Mouse (Mus musculus): ENCODE data around the gene Gm5129. TPM values are rescaled to one million over a fixed set of nuclear protein-coding genes. Genes with fewer than 3 reads are reported as not detected.
"Not testable (repeated sequence)": the region's sequence is repeated elsewhere in the genome, so short reads cannot be mapped to it uniquely, and the experiment has no call there.

Gene Gm5129
- polyA plus RNA-seq, 1 experiment from 2014 or later: not detected

DNA sequence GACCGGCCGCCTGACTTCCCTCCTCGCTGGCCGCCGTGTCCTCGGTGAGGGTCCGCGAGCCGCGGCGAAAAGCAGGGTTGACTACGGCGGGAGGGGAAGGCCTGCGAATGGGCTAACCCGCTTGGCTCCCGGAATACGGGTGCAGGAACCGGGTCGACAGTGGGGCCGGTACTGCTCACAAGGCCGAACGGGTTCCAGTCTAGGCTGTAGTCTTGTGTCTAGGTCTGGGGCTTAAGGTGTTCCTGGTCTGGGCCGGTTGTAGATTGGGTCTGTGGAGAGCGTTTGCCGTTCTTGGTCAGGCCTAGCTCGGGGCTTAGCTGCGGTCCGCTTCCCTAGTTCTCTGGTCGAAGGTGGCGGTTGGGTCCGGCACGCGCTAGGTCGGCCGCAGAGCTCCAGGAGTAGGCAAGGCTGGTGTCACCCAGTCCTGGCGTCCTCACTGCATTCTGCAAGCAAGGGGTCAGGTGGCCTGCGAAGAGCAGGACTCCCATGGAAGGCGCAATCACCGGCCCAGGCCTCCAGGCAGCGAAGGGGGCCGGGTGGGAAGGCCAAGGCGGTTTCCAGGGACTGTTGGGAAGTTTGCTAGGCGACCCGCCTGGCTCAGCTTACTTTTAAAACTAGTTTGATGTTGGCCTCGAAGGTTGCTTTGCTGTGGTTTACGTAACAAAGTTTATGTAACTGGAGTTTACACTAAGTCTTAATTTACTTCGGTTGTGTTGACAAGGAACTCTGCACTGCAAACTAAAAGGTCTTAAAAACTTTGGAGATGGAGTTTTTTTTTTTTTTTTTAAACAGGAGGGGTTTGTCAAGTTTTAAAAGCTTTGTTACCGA lies 551 bp upstream of the Gm5129 start:
- DNase-seq (ENCODE audit: low spot score, missing footprints): peak; percentile 95

DNA sequence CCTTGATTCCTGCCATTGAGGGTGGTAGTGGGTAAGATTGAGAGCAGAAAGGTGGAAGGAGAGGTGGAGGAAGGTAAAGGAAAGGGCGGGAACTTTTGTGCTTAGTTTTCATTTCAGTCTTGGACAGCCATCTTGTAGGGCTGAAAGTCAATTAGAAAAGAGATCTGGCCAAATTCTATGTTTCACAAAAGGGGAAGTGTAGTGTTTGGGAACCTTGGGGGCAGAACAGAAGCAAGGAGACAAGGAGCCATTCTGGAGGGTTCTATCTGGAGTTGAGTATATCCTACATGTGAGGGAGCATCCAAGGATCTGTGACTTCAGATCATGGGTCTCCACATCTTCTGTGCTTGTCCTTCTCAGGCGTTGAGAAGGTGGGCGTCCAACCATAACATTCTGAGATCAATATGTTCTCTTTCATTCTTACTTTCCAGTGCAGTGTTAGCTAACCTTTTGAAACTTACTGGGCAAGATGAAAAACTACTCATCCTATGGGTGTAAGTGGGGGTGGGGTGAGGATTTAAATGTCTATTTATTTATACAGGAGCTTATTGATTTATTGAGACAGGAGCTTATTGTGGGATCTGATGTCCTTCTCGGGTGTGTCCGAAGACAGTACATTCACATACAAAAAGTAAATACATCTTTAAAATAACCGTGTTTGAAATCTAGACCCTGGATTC lies 765 bp downstream of the Gm5129 start:
- WGBS: 57% methylated on average over 6 of the region's 6 CpGs
- DNase-seq (ENCODE audit: low spot score, missing footprints) (peak; percentile 81), ATAC-seq (ENCODE audit: low FRiP score) (no peak; the same call in 1 of the 2 replicates)
- Histone ChIP-seq H3K4me3 (ENCODE audit: low read depth, low read length) (peak overlapping the region; percentile 98), H3K9ac (ENCODE audit: low read length) (peak overlapping the region; percentile 97), H3K4me1 (ENCODE audit: control insufficient read depth, insufficient read depth, low read length) (peaks cover 15% of the 10 kb centered on the region), H3K27ac (ENCODE audit: low read depth, low read length) (peak overlapping the region; percentile 92; the same call in 1 of the 2 replicates), H3K4me2 (peak overlapping the region; percentile 73), H3K9me3 (ENCODE audit: control insufficient read depth, low read length) (no peaks in the 10 kb centered on the region), H3K36me3 (ENCODE audit: control insufficient read depth, insufficient read depth, low read length) (no peaks in the 10 kb centered on the region), H3K27me3 (ENCODE audit: control insufficient read depth, insufficient read depth, low read length) (no peaks in the 10 kb centered on the region)

More for the DNA sequence above, 551 bp upstream of the Gm5129 start:
- peaks cover 15% of the 10 kb centered on the region for H3K4me1 ChIP-seq (ENCODE audit: control insufficient read depth, insufficient read depth, low read length)
- no peaks in the 10 kb centered on the region for H3K36me3 ChIP-seq (ENCODE audit: control insufficient read depth, insufficient read depth, low read length)
- peak overlapping the region; percentile 92 for H3K27ac ChIP-seq (ENCODE audit: low read depth, low read length)
- peak overlapping the region; percentile 73 for H3K4me2 ChIP-seq
- 1% methylated on average over 48 of the region's 48 CpGs for WGBS
- H3K9ac ChIP-seq (ENCODE audit: low read length): peak overlapping the region; percentile 97
- H3K9me3 ChIP-seq (ENCODE audit: control insufficient read depth, low read length): no peaks in the 10 kb centered on the region
- no peaks in the 10 kb centered on the region for H3K27me3 ChIP-seq (ENCODE audit: control insufficient read depth, insufficient read depth, low read length)
- H3K4me3 ChIP-seq (ENCODE audit: low read depth, low read length): peak overlapping the region; percentile 98
- ATAC-seq (ENCODE audit: low FRiP score): peak; percentile 63

DNA sequence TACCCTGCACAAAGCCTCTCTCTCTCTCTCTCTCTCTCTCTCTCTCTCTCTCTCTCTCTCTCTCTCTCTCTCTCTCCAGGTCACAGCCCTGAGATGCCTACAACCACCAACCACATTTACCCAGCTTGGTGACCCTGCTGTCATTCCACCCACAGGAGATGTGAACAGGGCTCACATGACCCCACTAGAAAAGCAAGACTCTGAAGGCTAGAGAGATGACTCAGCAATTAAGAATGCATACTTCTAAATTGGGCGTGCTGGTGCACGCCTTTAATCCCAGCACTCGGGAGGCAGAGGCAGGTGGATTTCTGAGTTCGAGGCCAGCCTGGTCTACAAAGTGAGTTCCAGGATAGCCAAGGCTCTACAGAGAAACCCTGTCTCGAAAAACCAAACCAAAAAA lies 9.7 kb downstream of the Gm5129 start:
- ATAC-seq (ENCODE audit: low FRiP score); H3K9me3 ChIP-seq (ENCODE audit: control insufficient read depth, low read length); H3K27me3 ChIP-seq (ENCODE audit: control insufficient read depth, insufficient read depth, low read length); DNase-seq (ENCODE audit: low spot score, missing footprints); H3K4me2 ChIP-seq; H3K36me3 ChIP-seq (ENCODE audit: control insufficient read depth, insufficient read depth, low read length); H3K9ac ChIP-seq (ENCODE audit: low read length); H3K27ac ChIP-seq (ENCODE audit: low read depth, low read length); H3K4me1 ChIP-seq (ENCODE audit: control insufficient read depth, insufficient read depth, low read length); H3K4me3 ChIP-seq (ENCODE audit: low read depth, low read length): not testable (repeated sequence)
- 89% methylated on average over 5 of the region's 5 CpGs for WGBS

GRCm38 (mm10) chr5:29725369-29725768 lies 10.4 kb downstream of the Gm5129 start:
- H3K36me3 ChIP-seq (ENCODE audit: control insufficient read depth, insufficient read depth, low read length): no peaks in the 10 kb centered on the region
- no peaks in the 10 kb centered on the region for H3K27me3 ChIP-seq (ENCODE audit: control insufficient read depth, insufficient read depth, low read length)
- 91% methylated on average over 2 of the region's 2 CpGs for WGBS
- ATAC-seq (ENCODE audit: low FRiP score) (no peak), DNase-seq (ENCODE audit: low spot score, missing footprints) (no peak)
- no peaks in the 10 kb centered on the region for H3K4me1 ChIP-seq (ENCODE audit: control insufficient read depth, insufficient read depth, low read length)
- H3K4me2 ChIP-seq: no peak overlapping the region
- H3K4me3 ChIP-seq (ENCODE audit: low read depth, low read length): no peak overlapping the region
- no peak overlapping the region for H3K27ac ChIP-seq (ENCODE audit: low read depth, low read length)
- H3K9ac ChIP-seq (ENCODE audit: low read length): no peak overlapping the region
- no peaks in the 10 kb centered on the region for H3K9me3 ChIP-seq (ENCODE audit: control insufficient read depth, low read length)

GRCm38 (mm10) chr5:29721159-29721558 lies 14.6 kb downstream of the Gm5129 start:
- H3K4me1 ChIP-seq (ENCODE audit: control insufficient read depth, insufficient read depth, low read length): no peaks in the 10 kb centered on the region
- no peaks in the 10 kb centered on the region for H3K27me3 ChIP-seq (ENCODE audit: control insufficient read depth, insufficient read depth, low read length)
- no peak for DNase-seq (ENCODE audit: low spot score, missing footprints)
- H3K4me3 ChIP-seq (ENCODE audit: low read depth, low read length): no peak overlapping the region
- ATAC-seq (ENCODE audit: low FRiP score): no peak
- no peaks in the 10 kb centered on the region for H3K9me3 ChIP-seq (ENCODE audit: control insufficient read depth, low read length)
- no peak overlapping the region for H3K4me2 ChIP-seq
- H3K36me3 ChIP-seq (ENCODE audit: control insufficient read depth, insufficient read depth, low read length): no peaks in the 10 kb centered on the region
- H3K9ac ChIP-seq (ENCODE audit: low read length): no peak overlapping the region
- H3K27ac ChIP-seq (ENCODE audit: low read depth, low read length): no peak overlapping the region
- WGBS: 20% methylated on average over 1 of the region's 1 CpGs

DNA sequence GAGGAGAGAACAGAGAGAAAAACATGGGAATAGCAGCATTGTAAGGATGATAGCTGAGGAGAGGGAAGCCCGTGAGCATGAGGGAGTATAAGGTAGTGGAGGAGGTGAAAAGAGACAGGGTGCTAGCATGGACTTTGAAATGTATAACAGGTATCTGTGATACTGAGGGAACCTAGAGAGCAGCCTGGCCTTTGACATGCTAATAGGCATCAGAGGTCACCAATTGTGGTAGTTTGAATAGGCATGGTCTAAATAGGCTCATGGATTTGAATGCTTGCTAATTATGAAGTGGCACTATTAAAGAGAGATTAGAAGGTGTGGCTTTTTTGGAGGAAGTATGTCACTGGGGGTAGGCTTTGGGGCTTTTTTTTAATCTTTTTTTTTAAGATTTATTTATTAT lies 22.8 kb downstream of the Gm5129 start:
- Histone ChIP-seq H3K4me2 (no peak overlapping the region), H3K4me1 (ENCODE audit: control insufficient read depth, insufficient read depth, low read length) (no peaks in the 10 kb centered on the region), H3K27me3 (ENCODE audit: control insufficient read depth, insufficient read depth, low read length) (no peaks in the 10 kb centered on the region), H3K36me3 (ENCODE audit: control insufficient read depth, insufficient read depth, low read length) (no peaks in the 10 kb centered on the region), H3K4me3 (ENCODE audit: low read depth, low read length) (no peak overlapping the region), H3K27ac (ENCODE audit: low read depth, low read length) (no peak overlapping the region), H3K9me3 (ENCODE audit: control insufficient read depth, low read length) (no peaks in the 10 kb centered on the region), H3K9ac (ENCODE audit: low read length) (no peak overlapping the region)
- ATAC-seq (ENCODE audit: low FRiP score): no peak
- DNase-seq (ENCODE audit: low spot score, missing footprints): no peak
- 55% methylated on average over 1 of the region's 1 CpGs for WGBS

DNA sequence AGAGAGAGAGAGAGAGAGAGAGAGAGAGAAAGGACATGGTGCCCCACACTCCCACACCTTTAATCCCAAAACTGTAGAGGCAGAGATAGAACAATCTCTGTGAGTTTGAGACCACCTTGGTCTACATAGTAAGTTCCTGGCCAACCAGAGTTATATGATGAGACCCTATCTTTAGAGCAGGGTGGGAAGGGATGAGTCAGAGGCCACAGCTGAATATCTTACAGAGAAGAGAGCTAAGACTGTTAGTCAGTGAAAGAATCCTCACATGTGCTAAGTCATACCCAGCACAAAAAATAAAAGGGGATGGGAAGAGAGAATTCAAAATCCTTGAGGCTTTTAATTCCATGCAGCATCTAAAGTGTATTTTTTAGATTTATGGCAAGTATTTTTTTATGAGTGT lies 24.1 kb downstream of the Gm5129 start:
- Histone ChIP-seq H3K9me3 (ENCODE audit: control insufficient read depth, low read length) (no peaks in the 10 kb centered on the region), H3K4me1 (ENCODE audit: control insufficient read depth, insufficient read depth, low read length) (no peaks in the 10 kb centered on the region), H3K27ac (ENCODE audit: low read depth, low read length) (no peak overlapping the region), H3K27me3 (ENCODE audit: control insufficient read depth, insufficient read depth, low read length) (no peaks in the 10 kb centered on the region), H3K9ac (ENCODE audit: low read length) (no peak overlapping the region), H3K36me3 (ENCODE audit: control insufficient read depth, insufficient read depth, low read length) (no peaks in the 10 kb centered on the region), H3K4me3 (ENCODE audit: low read depth, low read length) (no peak overlapping the region), H3K4me2 (no peak overlapping the region)
- DNase-seq (ENCODE audit: low spot score, missing footprints) (no peak), ATAC-seq (ENCODE audit: low FRiP score) (no peak)

DNA sequence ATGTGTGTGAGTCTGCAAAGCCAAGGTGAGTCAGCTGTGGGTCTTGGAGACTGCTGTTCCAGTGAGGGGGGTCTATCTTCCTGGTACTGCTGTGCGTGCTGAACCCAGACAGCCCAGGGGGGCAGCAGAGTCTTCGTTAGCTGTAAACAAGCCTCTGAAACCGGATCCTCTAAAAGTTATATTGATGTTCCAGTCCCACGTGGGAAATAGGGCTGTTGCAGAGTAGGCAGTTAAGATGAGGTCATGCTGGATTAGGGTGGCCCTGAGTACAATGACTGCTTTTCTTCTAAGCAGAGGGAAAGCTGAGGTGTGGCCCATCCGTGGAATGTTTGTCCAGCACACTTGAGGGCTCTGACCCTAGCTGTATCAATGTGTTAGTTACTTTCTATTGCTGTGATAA lies 27.5 kb downstream of the Gm5129 start:
- WGBS: 49% methylated on average over 5 of the region's 5 CpGs
- Histone ChIP-seq H3K36me3 (ENCODE audit: control insufficient read depth, insufficient read depth, low read length) (no peaks in the 10 kb centered on the region), H3K4me3 (ENCODE audit: low read depth, low read length) (no peak overlapping the region), H3K27me3 (ENCODE audit: control insufficient read depth, insufficient read depth, low read length) (no peaks in the 10 kb centered on the region), H3K4me2 (no peak overlapping the region), H3K4me1 (ENCODE audit: control insufficient read depth, insufficient read depth, low read length) (no peaks in the 10 kb centered on the region), H3K9ac (ENCODE audit: low read length) (no peak overlapping the region), H3K9me3 (ENCODE audit: control insufficient read depth, low read length) (no peaks in the 10 kb centered on the region), H3K27ac (ENCODE audit: low read depth, low read length) (no peak overlapping the region)
- ATAC-seq (ENCODE audit: low FRiP score) (no peak), DNase-seq (ENCODE audit: low spot score, missing footprints) (no peak)

DNA sequence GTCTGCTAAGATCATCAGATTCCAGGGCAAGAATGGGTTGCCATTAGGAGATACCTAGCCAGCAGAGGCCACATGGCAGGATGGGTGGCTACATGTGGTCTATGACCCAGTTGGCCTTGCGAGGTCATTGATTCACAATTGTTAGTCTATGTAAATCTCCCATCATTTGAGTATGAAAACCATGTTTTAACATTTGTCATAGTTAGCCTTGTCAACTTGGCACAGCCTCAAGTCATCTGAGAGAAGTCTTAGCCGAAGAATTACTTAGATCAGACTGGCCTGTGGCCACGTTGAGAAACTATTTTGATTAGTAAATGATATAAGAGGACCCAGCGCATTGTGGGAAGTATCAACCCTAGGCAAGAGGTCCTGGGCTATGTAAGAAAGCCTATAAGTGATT lies 28.5 kb downstream of the Gm5129 start:
- 90% methylated on average over 4 of the region's 4 CpGs for WGBS
- Histone ChIP-seq H3K9me3 (ENCODE audit: control insufficient read depth, low read length) (no peaks in the 10 kb centered on the region), H3K4me2 (no peak overlapping the region), H3K36me3 (ENCODE audit: control insufficient read depth, insufficient read depth, low read length) (no peaks in the 10 kb centered on the region), H3K4me3 (ENCODE audit: low read depth, low read length) (no peak overlapping the region), H3K9ac (ENCODE audit: low read length) (no peak overlapping the region), H3K4me1 (ENCODE audit: control insufficient read depth, insufficient read depth, low read length) (no peaks in the 10 kb centered on the region), H3K27ac (ENCODE audit: low read depth, low read length) (no peak overlapping the region), H3K27me3 (ENCODE audit: control insufficient read depth, insufficient read depth, low read length) (no peaks in the 10 kb centered on the region)
- ATAC-seq (ENCODE audit: low FRiP score) (no peak), DNase-seq (ENCODE audit: low spot score, missing footprints) (no peak)
